Mouse (Mus musculus) left cerebral cortex, postnatal 36 days (tissue): ENCODE results near the gene Cers5. TPM values are rescaled to one million over a fixed set of nuclear protein-coding genes. Genes with fewer than 3 reads are reported as not detected.

ENCODE experiments used
- DNase-seq, 2 experiments: peaks; one replicate each; pipeline ENCODE4 v3.0.0; 2021 to 2022; ENCODE audit warnings: low spot score in 2 of 2, mixed read lengths in 1 of 2
- intact Hi-C: fragments of 180-260 bp; cut with DNase I; formaldehyde crosslinking; loops from one replicate; pipeline ENCODE4 v1.15.1; 2025
- total RNA-seq, 2 experiments: library from RNA; stranded (reverse); gene quantifications; 2 replicates each; pipeline ENCODE4 v1.2.3; 2021

The Cers5 gene
- total RNA-seq, 2 experiments from 2014 or later, result 32.3 to 42.2 TPM

DNA sequence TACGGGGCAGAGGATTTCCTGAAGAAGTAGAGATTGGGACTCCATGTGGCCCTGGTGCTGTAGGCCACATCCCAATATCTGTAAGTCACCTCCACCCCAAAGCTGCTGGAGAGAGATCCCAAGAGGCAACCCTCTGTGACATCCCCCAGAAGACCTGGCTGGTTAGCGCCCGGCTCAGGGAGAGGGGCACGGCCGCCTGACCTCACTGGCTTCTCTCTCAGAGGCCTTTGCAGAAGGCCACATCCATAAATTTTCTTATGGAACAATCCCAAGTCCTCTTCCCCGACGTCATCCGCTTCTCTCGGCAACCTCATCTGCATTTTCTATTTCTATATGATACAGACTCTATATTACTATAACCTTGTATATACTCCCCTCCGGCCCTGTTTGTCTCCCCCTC lies 73.0 kb downstream of the Cers5 start:
- intact Hi-C loops, result no loop called here
- DNase-seq, result no peak

DNA sequence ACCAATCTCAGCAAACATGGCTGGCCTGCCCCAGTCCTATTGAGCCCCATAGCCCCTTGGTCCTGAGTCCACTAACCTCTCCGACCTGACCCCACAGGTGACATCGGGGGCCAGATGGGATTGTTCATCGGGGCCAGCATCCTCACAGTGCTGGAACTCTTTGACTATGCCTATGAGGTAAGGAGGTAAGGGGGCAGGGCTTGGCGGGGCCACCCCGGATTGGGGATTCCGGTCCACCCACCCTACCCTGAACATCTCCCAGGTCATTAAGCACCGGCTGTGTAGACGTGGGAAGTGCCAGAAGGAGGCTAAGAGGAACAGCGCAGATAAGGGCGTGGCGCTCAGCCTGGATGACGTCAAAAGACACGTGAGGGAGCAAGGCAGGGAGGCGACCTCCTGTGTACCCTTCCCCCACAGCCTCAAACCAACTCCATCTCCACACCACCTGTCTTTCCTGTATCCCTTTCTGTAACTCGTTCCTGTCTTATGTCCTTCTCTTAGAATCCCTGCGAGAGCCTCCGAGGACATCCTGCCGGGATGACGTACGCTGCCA lies 74.1 kb downstream of the Cers5 start:
- intact Hi-C loops, result no loop called here
- peak in 1 of 2 experiments; percentile 54 for DNase-seq

DNA sequence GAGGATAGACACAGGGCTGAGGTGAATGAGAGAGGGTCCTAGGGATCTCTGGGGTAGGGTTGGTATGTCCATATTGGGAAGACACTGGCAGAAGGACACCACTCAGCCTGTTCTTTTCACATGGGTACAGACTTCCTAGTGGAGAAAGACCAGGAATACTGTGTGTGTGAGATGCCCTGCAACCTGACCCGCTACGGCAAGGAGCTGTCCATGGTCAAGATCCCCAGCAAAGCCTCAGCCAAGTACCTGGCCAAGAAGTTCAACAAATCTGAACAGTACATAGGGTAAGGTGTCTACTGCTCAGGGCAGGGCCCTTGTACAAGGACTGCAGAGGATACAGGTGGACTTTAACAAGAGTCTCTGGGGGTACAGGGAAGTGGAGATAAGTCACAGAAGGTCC lies 75.4 kb downstream of the Cers5 start:
- no peak for DNase-seq
- intact Hi-C loops, result no loop called here

DNA sequence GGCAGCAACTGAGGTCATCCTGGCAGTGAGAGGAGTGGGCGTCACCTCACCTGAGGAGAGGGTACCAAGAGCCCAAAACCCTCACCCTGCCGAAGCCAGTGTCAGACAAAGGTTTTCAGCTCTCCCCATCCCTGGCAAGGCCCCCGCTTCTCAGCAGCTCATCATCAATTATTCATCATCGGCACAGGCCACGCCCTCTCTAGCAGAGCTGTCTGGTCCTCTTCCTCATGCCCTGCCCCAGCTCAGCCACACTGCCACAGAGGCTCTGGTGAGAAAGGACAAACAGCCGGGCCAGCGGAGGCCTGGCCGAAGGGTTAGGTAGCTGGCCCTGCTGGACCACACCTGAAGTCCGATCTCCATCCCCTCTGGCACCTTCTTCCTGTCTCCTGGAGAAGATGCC lies 80.7 kb downstream of the Cers5 start:
- DNase-seq, result no peak
- intact Hi-C loops, result no loop called here

DNA sequence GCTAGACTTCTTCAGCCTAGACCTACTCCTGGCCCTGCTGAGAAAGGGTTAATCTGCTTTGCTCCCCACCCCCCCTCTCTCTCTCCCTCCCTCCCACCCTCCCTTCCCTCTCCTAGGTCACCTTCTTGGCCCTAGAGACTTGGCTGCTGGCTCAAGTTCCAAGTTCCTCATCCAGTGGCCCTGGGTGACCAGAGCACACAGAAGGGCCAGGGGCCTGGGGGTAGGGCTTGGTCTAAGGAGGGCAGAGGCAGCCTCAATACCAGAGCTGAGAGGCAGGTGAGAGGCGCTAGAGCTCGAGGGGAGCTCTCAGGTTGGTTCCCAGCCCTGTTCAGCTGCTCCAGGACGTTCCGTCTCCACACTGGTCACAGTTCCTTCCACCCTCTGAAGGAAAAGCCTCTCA lies 81.8 kb downstream of the Cers5 start:
- intact Hi-C loops, result no loop called here
- no peak for DNase-seq

DNA sequence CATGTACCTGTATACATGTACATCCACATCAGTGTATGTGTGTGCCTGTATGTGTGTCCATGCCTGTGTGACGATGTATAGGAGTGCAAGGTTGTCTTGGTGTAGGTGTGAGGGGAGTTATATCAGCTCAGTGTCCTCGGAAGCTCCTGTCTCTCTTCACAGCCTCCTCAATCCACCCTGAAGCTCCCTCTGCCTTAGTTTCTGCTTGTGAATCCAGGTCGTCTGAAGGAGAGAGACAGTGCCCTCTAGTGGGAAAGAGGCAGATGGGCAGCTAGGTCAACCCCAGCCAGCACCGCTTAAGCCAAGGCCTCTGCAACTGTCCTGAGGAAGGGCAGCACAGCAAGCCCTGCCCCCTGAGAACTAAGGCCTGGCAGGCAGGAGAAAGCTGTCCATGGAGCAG lies 84.0 kb downstream of the Cers5 start:
- peak in 1 of 2 experiments; percentile 64 for DNase-seq
- intact Hi-C loops, result loop anchor here (1.0 kb wide), 1 partner anchor 92 kb away; no protein-coding TSS in a partner anchor

Other genes starting within 250 kb of the Cers5 start
- gene Faim2, start 244.7 kb downstream of the Cers5 start, total RNA-seq, result 100 to 1,000 TPM; 365 to 407 TPM
- not detected for gene Aqp2, start 193.8 kb downstream of the Cers5 start, total RNA-seq
- gene Aqp5, start 182.1 kb downstream of the Cers5 start, total RNA-seq, result under 1 TPM; 0.23 to 0.37 TPM
- gene Aqp6, start 171.5 kb downstream of the Cers5 start, total RNA-seq, result under 1 TPM; 0.48 to 0.81 TPM
- 10 to 100 TPM in 1 of 2 experiments, 1 to 10 TPM in 1; 8.3 to 10.1 TPM for gene Racgap1, start 121.2 kb downstream of the Cers5 start, total RNA-seq
- 10 to 100 TPM; 59.1 to 79.8 TPM for gene Asic1, start 102.5 kb downstream of the Cers5 start, total RNA-seq
- 100 to 1,000 TPM; 159 to 164 TPM for gene Smarcd1, start 70.8 kb downstream of the Cers5 start, total RNA-seq
- gene Gm17349, start 67.4 kb downstream of the Cers5 start, total RNA-seq, result 10 to 100 TPM in 1 of 2 experiments, 1 to 10 TPM in 1; 9.2 to 10.4 TPM
- gene Gpd1, start 55.4 kb downstream of the Cers5 start, total RNA-seq, result 100 to 1,000 TPM in 1 of 2 experiments, 10 to 100 TPM in 1; 89.9 to 104 TPM
- 100 to 1,000 TPM; 112 to 121 TPM for gene Cox14, start 47.3 kb downstream of the Cers5 start, total RNA-seq
- gene Lima1, start 102.6 kb upstream of the Cers5 start, total RNA-seq, result 10 to 100 TPM in 1 of 2 experiments, 1 to 10 TPM in 1; 8.2 to 10.7 TPM
- gene Fam186a, start 194.2 kb upstream of the Cers5 start, total RNA-seq, result under 1 TPM in 1 of 2 experiments, not detected in 1; 0.05 TPM
- gene Larp4, start 197.2 kb upstream of the Cers5 start, total RNA-seq, result 10 to 100 TPM; 47.1 to 47.6 TPM